Mouse (Mus musculus) thymus, postnatal 25 days (tissue): ENCODE measurements around the gene Dnajb14.
"Not testable (repeated sequence)": the region's sequence is repeated elsewhere in the genome, so short reads cannot be mapped to it uniquely, and the experiment has no call there.

ENCODE experiments used
- DNase-seq: peaks from one replicate; pipeline ENCODE4 v3.0.0; 2022

Gene Dnajb14

GRCm38 (mm10) chr3:137864124-137864987 is 3.1 kb upstream of the Dnajb14 start, which contains the start of gene H2afz:
H2afz (plus strand) TSS chr3:137864487.
- DNase-seq = peak; percentile 99

- DNase-seq = peak; percentile 88
These were observed 2.2 kb upstream of the Dnajb14 start for GRCm38 (mm10) chr3:137864988-137865982.

- DNase-seq = no peak
These were observed 390 bp upstream of the Dnajb14 start for GRCm38 (mm10) chr3:137867133-137867436.

GRCm38 (mm10) chr3:137868094-137868913 is 829 bp downstream of the Dnajb14 start:
- DNase-seq = no peak

- DNase-seq = no peak
These were observed 1.9 kb downstream of the Dnajb14 start for GRCm38 (mm10) chr3:137869395-137869794.

- DNase-seq = no peak
These were observed 11.8 kb downstream of the Dnajb14 start for GRCm38 (mm10) chr3:137879313-137879712.

- no peak for DNase-seq
These were observed 12.8 kb downstream of the Dnajb14 start for GRCm38 (mm10) chr3:137880109-137880748.

- DNase-seq = no peak
These were observed 13.6 kb downstream of the Dnajb14 start for GRCm38 (mm10) chr3:137881093-137881492.

GRCm38 (mm10) chr3:137887961-137888360 is 20.5 kb downstream of the Dnajb14 start:
- DNase-seq = no peak

GRCm38 (mm10) chr3:137891089-137891488 is 23.6 kb downstream of the Dnajb14 start:
- no peak for DNase-seq

GRCm38 (mm10) chr3:137892118-137892517 is 24.6 kb downstream of the Dnajb14 start:
- no peak for DNase-seq

GRCm38 (mm10) chr3:137893789-137894188 is 26.3 kb downstream of the Dnajb14 start:
- no peak for DNase-seq

GRCm38 (mm10) chr3:137895196-137895595 is 27.7 kb downstream of the Dnajb14 start:
- DNase-seq = peak; percentile 31

- DNase-seq = no peak
These were observed 28.9 kb downstream of the Dnajb14 start for GRCm38 (mm10) chr3:137896386-137896785.

- DNase-seq = no peak
These were observed 29.4 kb downstream of the Dnajb14 start for GRCm38 (mm10) chr3:137896867-137897266.

GRCm38 (mm10) chr3:137897685-137898084 is 30.2 kb downstream of the Dnajb14 start:
- DNase-seq = no peak

- no peak for DNase-seq
These were observed 32.7 kb downstream of the Dnajb14 start for GRCm38 (mm10) chr3:137900149-137900548.

- DNase-seq = no peak
These were observed 45.6 kb downstream of the Dnajb14 start for GRCm38 (mm10) chr3:137913093-137913492.

- not testable (repeated sequence) for DNase-seq
These were observed 47.1 kb downstream of the Dnajb14 start for GRCm38 (mm10) chr3:137914567-137914966.

- no peak for DNase-seq
These were observed 50.3 kb downstream of the Dnajb14 start for GRCm38 (mm10) chr3:137917694-137918171.

GRCm38 (mm10) chr3:137918172-137918931 is 50.9 kb downstream of the Dnajb14 start, which contains the start of gene Lamtor3:
Lamtor3 (plus strand) TSS chr3:137918506.
- peak; percentile 87 for DNase-seq
